Mouse (Mus musculus) gonadal fat pad, adult 2 months (tissue): Measurements from ENCODE around the gene Rasa3. TPM values are rescaled to one million over a fixed set of nuclear protein-coding genes. Genes with fewer than 3 reads are reported as not detected.

Experiments used
- DNase-seq: peaks from one replicate; pipeline ENCODE4 v3.0.0-alpha.2; 2012; ENCODE audit warnings: low read depth
- polyA plus RNA-seq: library from polyadenylated mRNA; depleted of rRNA; stranded (reverse); fragments of >200 nt; gene quantifications from 2 replicates; pipeline ENCODE4 v1.2.3, GENCODE M21; 2012

Gene Rasa3
- polyA plus RNA-seq, 1 experiment = 39.4 TPM

GRCm38 (mm10) chr8:13620226-13620920, 57.0 kb downstream of the Rasa3 start:
- no peak for DNase-seq

- no peak for DNase-seq
These were observed 60.4 kb downstream of the Rasa3 start for GRCm38 (mm10) chr8:13616831-13617505.

- DNase-seq = no peak
These were observed 62.4 kb downstream of the Rasa3 start for GRCm38 (mm10) chr8:13614924-13615391.

- DNase-seq = no peak
These were observed 63.3 kb downstream of the Rasa3 start for GRCm38 (mm10) chr8:13614136-13614535.

- no peak for DNase-seq
These were observed 65.7 kb downstream of the Rasa3 start for GRCm38 (mm10) chr8:13611702-13612101.

GRCm38 (mm10) chr8:13609971-13610370, 67.4 kb downstream of the Rasa3 start:
- DNase-seq = no peak

- DNase-seq = no peak
These were observed 68.5 kb downstream of the Rasa3 start for GRCm38 (mm10) chr8:13608946-13609345.

GRCm38 (mm10) chr8:13605920-13606480, 71.4 kb downstream of the Rasa3 start:
- no peak for DNase-seq

GRCm38 (mm10) chr8:13602621-13603020, 74.8 kb downstream of the Rasa3 start:
- no peak for DNase-seq

GRCm38 (mm10) chr8:13601166-13601565, 76.2 kb downstream of the Rasa3 start:
- no peak for DNase-seq

GRCm38 (mm10) chr8:13600716-13601115, 76.7 kb downstream of the Rasa3 start:
- no peak for DNase-seq

- no peak for DNase-seq
These were observed 77.2 kb downstream of the Rasa3 start for GRCm38 (mm10) chr8:13600204-13600603.

- no peak for DNase-seq
These were observed 79.6 kb downstream of the Rasa3 start for GRCm38 (mm10) chr8:13597777-13598176.

GRCm38 (mm10) chr8:13595861-13596260, 81.5 kb downstream of the Rasa3 start:
- no peak for DNase-seq

GRCm38 (mm10) chr8:13594884-13595323, 82.5 kb downstream of the Rasa3 start:
- no peak for DNase-seq

- DNase-seq = no peak
These were observed 84.1 kb downstream of the Rasa3 start for GRCm38 (mm10) chr8:13593340-13593739.

- no peak for DNase-seq
These were observed 86.2 kb downstream of the Rasa3 start for GRCm38 (mm10) chr8:13591246-13591645.

- no peak for DNase-seq
These were observed 88.3 kb downstream of the Rasa3 start for GRCm38 (mm10) chr8:13589071-13589470.

GRCm38 (mm10) chr8:13584652-13585051, 92.8 kb downstream of the Rasa3 start:
- no peak for DNase-seq

- no peak for DNase-seq
These were observed 99.5 kb downstream of the Rasa3 start for GRCm38 (mm10) chr8:13577869-13578268.

GRCm38 (mm10) chr8:13571999-13572398, 105.4 kb downstream of the Rasa3 start:
- no peak for DNase-seq

GRCm38 (mm10) chr8:13562118-13562517, 115.3 kb downstream of the Rasa3 start, which contains the start of gene 1700029H14Rik:
Gene 1700029H14Rik (minus strand): TSS chr8:13562461.
- no peak for DNase-seq

GRCm38 (mm10) chr8:13557526-13557925, 119.9 kb downstream of the Rasa3 start:
- no peak for DNase-seq
